3 mouse cellular contexts compared by ENCODE assay signal in genomic region chr4:146469984-146470383, GRCm38 (mm10). TPM values are rescaled to one million over a fixed set of nuclear protein-coding genes. Genes with fewer than 3 reads are reported as not detected.
"Had no signal": no experiment of that assay in that cellular context is flagged by ENCODE, and none has a peak within 500 bp of the region (broad histone marks: within the 10 kb centered on the region; RNA-seq: fewer than 3 reads in every experiment).

No protein-coding gene starts in this region.

RNA-seq across cellular contexts. Expression of gene Zfp981, which starts 31.8 kb away (rescaled TPM):
- polyA plus RNA-seq: lung, embryonic 14.5 days; spleen, adult 2 months; stomach, embryonic 15.5 days had no signal
